Comparison of ENCODE assay signal across 8 mouse cellular contexts in genomic region chr8:117260930-117261475, GRCm38 (mm10). TPM values are rescaled to one million over a fixed set of nuclear protein-coding genes. Genes with fewer than 3 reads are reported as not detected.
DNase-seq lines count a peak whose midpoint lies in the region; ATAC-seq and TF ChIP-seq lines count a peak whose summit lies in the region.

No protein-coding gene starts in this region.

- intact Hi-C loops in heart, postnatal 14 days (cut with DNase I), result no loop called here

- ATAC-seq in heart, embryonic 14.5 days (ENCODE audit: insufficient number of reproducible peaks, insufficient read depth, low FRiP score, low read depth), result no peak
- ATAC-seq in forebrain, embryonic 15.5 days (replicated peaks), result no peak
- no peak for ATAC-seq in liver, embryonic 15.5 days (ENCODE audit: insufficient read depth)

- H3K36me3 ChIP-seq in heart, embryonic 14.5 days (ENCODE audit: control insufficient read depth, insufficient read depth, low read length), result no peaks in the 10 kb centered on the region
- H3K36me3 ChIP-seq in ES-E14 (ENCODE audit: control insufficient read depth, insufficient read depth, low read length, poor library complexity, severe bottlenecking), result peaks cover 2% of the 10 kb centered on the region; the same call in 1 of the 2 replicates
- no peaks in the 10 kb centered on the region for H3K36me3 ChIP-seq in forebrain, embryonic 15.5 days
- H3K36me3 ChIP-seq in liver, embryonic 15.5 days (replicated peaks), result no peaks in the 10 kb centered on the region

- H3K9ac ChIP-seq in heart, embryonic 14.5 days (ENCODE audit: low read length), result peak overlapping the region; percentile 16; the same call in 1 of the 2 replicates
- no peak overlapping the region; the same call in 1 of the 2 replicates for H3K9ac ChIP-seq in ES-E14 (ENCODE audit: insufficient read depth, low read depth, low read length, poor library complexity, severe bottlenecking)
- H3K9ac ChIP-seq in forebrain, embryonic 15.5 days (replicated peaks), result peak overlapping the region; percentile 79
- no peak overlapping the region for H3K9ac ChIP-seq in liver, embryonic 15.5 days

- 61% methylated on average over 14 of the region's 14 CpGs for WGBS in heart, embryonic 14.5 days
- WGBS in forebrain, embryonic 15.5 days, result 20% methylated on average over 14 of the region's 14 CpGs
- 66% methylated on average over 14 of the region's 14 CpGs for WGBS in liver, embryonic 15.5 days (ENCODE audit: insufficient replicate concordance)

- no peaks in the 10 kb centered on the region for H3K27me3 ChIP-seq in heart, embryonic 14.5 days (ENCODE audit: control insufficient read depth, insufficient read depth, low read length)
- H3K27me3 ChIP-seq in forebrain, embryonic 15.5 days, result no peaks in the 10 kb centered on the region
- H3K27me3 ChIP-seq in liver, embryonic 15.5 days, result no peaks in the 10 kb centered on the region

- no peaks in the 10 kb centered on the region for H3K9me3 ChIP-seq in heart, embryonic 14.5 days (ENCODE audit: control insufficient read depth, low read length)
- H3K9me3 ChIP-seq in ES-E14 (ENCODE audit: control insufficient read depth, insufficient read depth, low read depth, low read length), result no peaks in the 10 kb centered on the region
- no peaks in the 10 kb centered on the region for H3K9me3 ChIP-seq in forebrain, embryonic 15.5 days
- no peaks in the 10 kb centered on the region for H3K9me3 ChIP-seq in liver, embryonic 15.5 days (replicated peaks)

- no peak overlapping the region; a peak in 1 of 4 replicates for H3K4me3 ChIP-seq in heart, embryonic 14.5 days (ENCODE audit: control insufficient read depth in 1 of 2, insufficient read depth in 1 of 2, low read depth in 1 of 2, low read length in 2 of 2)
- H3K4me3 ChIP-seq in ES-E14 (ENCODE audit: insufficient read depth in 1 of 2, low read depth in 1 of 2, low read length in 2 of 2, poor library complexity in 1 of 2, severe bottlenecking in 1 of 2), result peak overlapping the region in 1 of 2 experiments; percentile 15; a peak in 2 of 4 replicates
- H3K4me3 ChIP-seq in forebrain, embryonic 15.5 days, result peak overlapping the region; percentile 73
- no peak overlapping the region for H3K4me3 ChIP-seq in liver, embryonic 15.5 days (replicated peaks)

- H3K4me1 ChIP-seq in heart, embryonic 14.5 days (ENCODE audit: control insufficient read depth in 2 of 2, insufficient read depth in 2 of 2, low read length in 2 of 2), result peaks cover 31 to 39% of the 10 kb centered on the region in 2 experiments
- H3K4me1 ChIP-seq in ES-E14 (ENCODE audit: control insufficient read depth in 2 of 2, insufficient read depth in 2 of 2, low read length in 2 of 2, poor library complexity in 1 of 2), result peaks cover 3 to 39% of the 10 kb centered on the region in 2 experiments; a peak in 3 of 4 replicates
- H3K4me1 ChIP-seq in forebrain, embryonic 15.5 days, result peaks cover 46% of the 10 kb centered on the region
- H3K4me1 ChIP-seq in liver, embryonic 15.5 days (replicated peaks), result peaks cover 77% of the 10 kb centered on the region

- no peak for DNase-seq in heart, postnatal 14 days
- DNase-seq in ES-E14 (ENCODE audit: low read depth, low spot score), result no peak
- DNase-seq in layer of hippocampus, adult 9-10 months (ENCODE audit: low spot score), result no peak
- no peak for DNase-seq in cerebellum, adult 11 months
- no peak for DNase-seq in layer of hippocampus, adult 18-20 months (ENCODE audit: low spot score in 2 of 2)

- peak overlapping the region; percentile 16; the same call in 1 of the 2 replicates for H3K4me2 ChIP-seq in heart, embryonic 14.5 days (ENCODE audit: low read length)
- peak overlapping the region; percentile 90 for H3K4me2 ChIP-seq in forebrain, embryonic 15.5 days (replicated peaks)
- peak overlapping the region; percentile 85 for H3K4me2 ChIP-seq in liver, embryonic 15.5 days

- in situ Hi-C loops in ES-E14 (cut with MboI; ENCODE audit: low sequenced_read_pairs in 2 of 2, unreplicated experiment in 2 of 2), result no loop called here

- H3K27ac ChIP-seq in heart, embryonic 14.5 days (replicated peaks in 1 of 2; ENCODE audit: control insufficient read depth in 1 of 2, insufficient read depth in 1 of 2, low read depth in 2 of 2, low read length in 2 of 2), result no peak overlapping the region
- H3K27ac ChIP-seq in ES-E14 (ENCODE audit: insufficient read depth, low read depth, low read length, poor library complexity, severe bottlenecking), result no peak overlapping the region
- H3K27ac ChIP-seq in forebrain, embryonic 15.5 days (replicated peaks), result peak overlapping the region; percentile 91
- H3K27ac ChIP-seq in liver, embryonic 15.5 days (replicated peaks), result 0 out of 2 replicates have a peak overlapping the region, but pooled peaks have one; percentile 29

TF ChIP-seq in ES-E14, 5 proteins besides CTCF, POLR2A, EP300 and RAD21:
- peak; percentile 3; the same call in 1 of the 2 replicates for TF ChIP-seq ZNF384 (IDR thresholded peaks at IDR 0.05; ENCODE audit: low read depth, low read length)
- no peak for TF ChIP-seq ZC3H11A (IDR thresholded peaks at IDR 0.05; ENCODE audit: borderline replicate concordance, low read depth, low read length)

RNA-seq across cellular contexts. Expression of gene Cmip, which starts 4.1 kb away (rescaled TPM):
- 13.0 and 13.3 TPM in 2 replicates for polyA plus RNA-seq in heart, embryonic 14.5 days (2014; fragmentation: Nextera tagmentation; extraction: Ambion mirVana)
- 10 to 100 TPM; 29.5 to 30.9 TPM for total RNA-seq in heart, postnatal 14 days (2021)
- 24.5 and 26.3 TPM in 2 replicates for total RNA-seq in ES-E14 (2012; rRNA removed)
- 83.8 and 113 TPM in 2 replicates for polyA plus RNA-seq in forebrain, embryonic 15.5 days (2015; fragmentation: Nextera tagmentation; extraction: Ambion mirVana)
- 11.5 and 15.7 TPM in 2 replicates for polyA plus RNA-seq in liver, embryonic 15.5 days (2015; fragmentation: Nextera tagmentation; extraction: Ambion mirVana)
- total RNA-seq in layer of hippocampus, adult 18-20 months (2021), result 100 to 1,000 TPM; 275 to 296 TPM

Comparison
In these comparisons a context has a peak if more than half of its experiments do, and no peak if none do; other contexts are left out.
1. H3K27ac ChIP-seq: peak in forebrain, embryonic 15.5 days (single experiment) and liver, embryonic 15.5 days (single experiment); none in heart, embryonic 14.5 days (0 of 2) and ES-E14 (single experiment).
2. H3K4me2 ChIP-seq: peak in every context shown above with its lines; median percentile 90 in forebrain, embryonic 15.5 days; 85 in liver, embryonic 15.5 days; 16 in heart, embryonic 14.5 days.
3. H3K9ac ChIP-seq: peak in heart, embryonic 14.5 days (single experiment) and forebrain, embryonic 15.5 days (single experiment); none in ES-E14 (single experiment) and liver, embryonic 15.5 days (single experiment).
4. RNA of gene Cmip, which starts 4.1 kb away (total RNA-seq): 275 to 296 TPM in layer of hippocampus, adult 18-20 months; 29.5 to 30.9 TPM in heart, postnatal 14 days and 24.5 to 26.3 TPM in ES-E14; every median in the first group is over 4 times any median in the second.